Mouse (Mus musculus): ENCODE results near the gene Vps26b.

DNA sequence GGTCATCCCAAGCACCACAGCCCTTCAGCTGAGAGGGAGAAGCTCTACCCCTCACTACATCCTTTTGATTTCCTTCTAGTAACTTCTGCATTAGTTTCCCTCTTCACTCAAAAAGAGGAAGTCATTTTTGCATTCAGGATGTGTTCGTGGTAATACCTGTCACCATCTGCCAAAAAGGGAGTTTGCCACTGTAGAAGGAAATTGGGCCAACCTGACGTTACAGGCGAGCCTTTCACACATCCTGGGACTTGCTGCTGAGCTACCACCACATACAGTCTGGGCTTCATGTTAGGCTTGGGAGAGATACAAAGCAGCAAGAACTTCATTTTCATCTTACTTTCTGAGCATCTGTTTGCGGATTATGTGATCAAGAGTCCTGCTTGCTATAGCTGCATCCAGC lies 6.2 kb downstream of the Vps26b start:
- TF ChIP-seq CTCF (IDR thresholded peaks at IDR 0.05; ENCODE audit: control insufficient read depth, insufficient read depth, insufficient replicate concordance, low read depth, low read length) (no peak), POLR2A (IDR thresholded peaks at IDR 0.05; ENCODE audit: control insufficient read depth, low read depth, low read length) (no peak)
